Mouse (Mus musculus) heart, embryonic 15.5 days (tissue): ENCODE results near the gene Resf1. TPM values are rescaled to one million over a fixed set of nuclear protein-coding genes. Genes with fewer than 3 reads are reported as not detected.

Experiments
- ATAC-seq: fragments of 200-750 bp; cut with Nextera tagmentation; replicated peaks from 2 replicates; pipeline ENCODE4 v1.8.0; 2017; ENCODE audit warnings: low read depth, moderate TSS enrichment; ENCODE audit not compliant: insufficient number of reproducible peaks, insufficient read depth, low FRiP score
- H3K27ac ChIP-seq: fragments of 300-500 bp; sonication (generic); 2 replicates; pipeline ENCODE4 v1.5.1; 2015; ENCODE audit warnings: mild to moderate bottlenecking, inconsistent platforms
- H3K27me3 ChIP-seq: fragments of 300-500 bp; sonication (generic); 2 replicates; pipeline ENCODE4 v1.6.1; 2015; ENCODE audit warnings: inconsistent platforms
- H3K36me3 ChIP-seq: fragments of 300-500 bp; sonication (generic); 2 replicates; pipeline ENCODE4 v1.6.1; 2015; ENCODE audit warnings: mild to moderate bottlenecking, inconsistent platforms
- H3K4me1 ChIP-seq: fragments of 300-500 bp; sonication (generic); replicated peaks from 2 replicates; pipeline ENCODE4 v1.6.1; 2015; ENCODE audit warnings: inconsistent platforms
- H3K4me2 ChIP-seq: fragments of 300-500 bp; sonication (generic); 2 replicates; pipeline ENCODE4 v1.6.1; 2015; ENCODE audit warnings: inconsistent platforms, mild to moderate bottlenecking, moderate library complexity
- H3K4me3 ChIP-seq: fragments of 300-500 bp; sonication (generic); 2 replicates; pipeline ENCODE4 v1.5.1; 2015; ENCODE audit warnings: mild to moderate bottlenecking, inconsistent platforms
- H3K9ac ChIP-seq: fragments of 300-500 bp; sonication (generic); 2 replicates; pipeline ENCODE4 v1.6.1; 2015; ENCODE audit warnings: mild to moderate bottlenecking, inconsistent platforms
- H3K9me3 ChIP-seq: fragments of 300-500 bp; sonication (generic); replicated peaks from 2 replicates; pipeline ENCODE4 v1.6.1; 2016; ENCODE audit warnings: inconsistent platforms
- WGBS: fragments of 180-500 bp; shearing (Covaris S2); methylation state at CpG from one replicate; pipeline ENCODE4 v1.1.7; 2015; ENCODE audit warnings: mixed read lengths; 5-methylcytosine and 5-hydroxymethylcytosine counted together
- polyA plus RNA-seq: library from polyadenylated mRNA; unstranded; fragments of >200 nt; fragmentation: Nextera tagmentation; extraction: Ambion mirVana; gene quantifications from 2 replicates; pipeline ENCODE4 v1.2.1, GENCODE M21; 2015

Resf1 gene
- polyA plus RNA-seq, 1 experiment from 2014 or later = 25.5 TPM

GRCm38 (mm10) chr6:149311044-149311443 is 1.8 kb downstream of the Resf1 start:
- Histone ChIP-seq H3K9me3 (0 out of 2 replicates have a peak, but pooled peaks cover under 1% of the 10 kb centered on the region), H3K9ac (no peak overlapping the region), H3K4me1 (peaks cover 17% of the 10 kb centered on the region), H3K36me3 (peaks cover 17% of the 10 kb centered on the region; the same call in 1 of the 2 replicates), H3K27me3 (no peaks in the 10 kb centered on the region), H3K4me2 (peak overlapping the region; percentile 65), H3K4me3 (peak overlapping the region; percentile 92), H3K27ac (no peak overlapping the region)
- 71% methylated on average over 2 of the region's 2 CpGs for WGBS
- no peak for ATAC-seq

GRCm38 (mm10) chr6:149311778-149312177 is 2.6 kb downstream of the Resf1 start:
- Histone ChIP-seq H3K9ac (no peak overlapping the region), H3K4me3 (no peak overlapping the region), H3K27ac (no peak overlapping the region), H3K36me3 (peaks cover 20% of the 10 kb centered on the region; the same call in 1 of the 2 replicates), H3K4me1 (peaks cover 17% of the 10 kb centered on the region), H3K9me3 (no peaks in the 10 kb centered on the region), H3K27me3 (no peaks in the 10 kb centered on the region), H3K4me2 (no peak overlapping the region)
- 56% methylated on average over 1 of the region's 1 CpGs for WGBS
- no peak for ATAC-seq

- ATAC-seq = no peak
- Histone ChIP-seq H3K4me1 (peaks cover 17% of the 10 kb centered on the region), H3K27me3 (no peaks in the 10 kb centered on the region), H3K4me2 (no peak overlapping the region), H3K9me3 (no peaks in the 10 kb centered on the region), H3K36me3 (peaks cover 22% of the 10 kb centered on the region; the same call in 1 of the 2 replicates), H3K9ac (no peak overlapping the region), H3K27ac (no peak overlapping the region), H3K4me3 (no peak overlapping the region)
- 80% methylated on average over 1 of the region's 1 CpGs for WGBS
These were observed 3.0 kb downstream of the Resf1 start for GRCm38 (mm10) chr6:149312221-149312620.

- Histone ChIP-seq H3K27me3 (no peaks in the 10 kb centered on the region), H3K9me3 (no peaks in the 10 kb centered on the region), H3K9ac (no peak overlapping the region), H3K27ac (no peak overlapping the region), H3K4me2 (no peak overlapping the region), H3K4me1 (peaks cover 17% of the 10 kb centered on the region), H3K36me3 (peaks cover 39% of the 10 kb centered on the region), H3K4me3 (no peak overlapping the region)
- ATAC-seq = no peak
- WGBS = 75% methylated on average over 2 of the region's 2 CpGs
These were observed 5.7 kb downstream of the Resf1 start for GRCm38 (mm10) chr6:149314918-149315317.

DNA sequence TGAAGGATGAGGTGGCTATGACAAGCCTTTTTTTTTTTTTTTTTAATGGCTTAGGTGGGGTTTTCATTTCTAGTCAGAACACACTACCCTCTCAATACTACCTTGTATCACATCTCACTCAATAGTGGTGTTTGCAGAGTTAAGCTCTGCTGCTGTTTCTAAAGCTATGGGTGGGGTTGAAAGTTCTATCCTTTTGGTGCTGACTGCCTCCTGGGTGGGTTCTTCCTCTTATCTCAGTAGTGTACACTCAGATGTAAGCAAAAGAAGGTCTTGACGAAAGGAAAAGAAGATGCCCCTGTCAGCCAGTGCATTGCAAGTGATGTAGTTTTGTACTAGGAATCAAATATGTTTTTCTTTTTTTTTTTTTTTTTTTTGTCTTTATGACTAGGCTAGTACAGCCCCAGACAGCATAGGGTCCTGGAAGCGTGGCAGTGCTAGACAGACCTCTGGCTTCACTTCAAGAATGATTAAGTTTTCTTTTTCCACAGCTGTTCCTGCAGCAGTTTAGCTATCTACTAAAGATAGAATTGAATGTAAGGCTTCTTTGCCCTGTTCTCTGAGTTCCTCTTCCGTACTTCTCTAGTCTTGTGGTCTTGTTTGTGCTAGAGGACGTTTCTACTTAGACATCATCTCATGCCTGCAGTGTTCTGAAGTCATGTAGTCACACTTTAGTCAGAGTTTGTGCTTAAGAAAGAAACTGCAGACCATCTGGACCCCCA is 14.5 kb downstream of the Resf1 start:
- Histone ChIP-seq H3K9ac (no peak overlapping the region), H3K4me1 (no peaks in the 10 kb centered on the region), H3K4me3 (no peak overlapping the region), H3K4me2 (no peak overlapping the region), H3K9me3 (no peaks in the 10 kb centered on the region), H3K27me3 (no peaks in the 10 kb centered on the region), H3K27ac (0 out of 2 replicates have a peak overlapping the region, but pooled peaks have one; percentile 2), H3K36me3 (peaks cover 71% of the 10 kb centered on the region)
- 60% methylated on average over 4 of the region's 4 CpGs for WGBS
- ATAC-seq = no peak

GRCm38 (mm10) chr6:149324242-149324633 is 15.0 kb downstream of the Resf1 start:
- 91% methylated on average over 6 of the region's 6 CpGs for WGBS
- Histone ChIP-seq H3K36me3 (peaks cover 75% of the 10 kb centered on the region), H3K9ac (no peak overlapping the region), H3K27ac (0 out of 2 replicates have a peak overlapping the region, but pooled peaks have one; percentile 2), H3K4me3 (no peak overlapping the region), H3K4me1 (no peaks in the 10 kb centered on the region), H3K27me3 (no peaks in the 10 kb centered on the region), H3K4me2 (no peak overlapping the region), H3K9me3 (no peaks in the 10 kb centered on the region)
- no peak for ATAC-seq

DNA sequence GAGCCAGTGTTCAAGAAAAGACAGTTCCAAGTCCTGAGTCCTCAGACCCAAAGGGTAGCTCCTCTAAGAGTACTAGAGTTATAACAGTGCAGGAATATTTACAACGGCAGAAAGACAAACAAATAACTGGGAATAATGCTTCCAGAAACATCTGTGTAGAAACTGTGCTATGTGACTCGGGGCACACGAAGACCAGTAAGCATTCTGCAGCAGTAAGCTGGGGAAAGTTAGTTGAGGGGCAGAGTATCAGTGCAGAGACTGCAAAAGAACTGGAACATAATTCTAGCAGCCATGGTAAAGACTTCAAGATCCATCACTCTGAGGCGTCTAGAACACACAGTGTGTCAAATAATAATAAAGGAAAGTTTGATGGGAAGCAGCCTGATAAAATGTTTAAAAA is 19.9 kb downstream of the Resf1 start:
- Histone ChIP-seq H3K9me3 (no peaks in the 10 kb centered on the region), H3K36me3 (peaks cover 75% of the 10 kb centered on the region), H3K4me1 (no peaks in the 10 kb centered on the region), H3K9ac (no peak overlapping the region), H3K4me2 (no peak overlapping the region), H3K27me3 (no peaks in the 10 kb centered on the region), H3K27ac (no peak overlapping the region), H3K4me3 (no peak overlapping the region)
- WGBS = 87% methylated on average over 4 of the region's 4 CpGs
- ATAC-seq = no peak

- H3K4me2 ChIP-seq = no peak overlapping the region
- no peak overlapping the region for H3K27ac ChIP-seq
- no peaks in the 10 kb centered on the region for H3K9me3 ChIP-seq
- WGBS = 43% methylated on average over 1 of the region's 1 CpGs
- H3K4me1 ChIP-seq = no peaks in the 10 kb centered on the region
- H3K36me3 ChIP-seq = peaks cover 81% of the 10 kb centered on the region
- ATAC-seq = no peak
- no peaks in the 10 kb centered on the region for H3K27me3 ChIP-seq
- no peak overlapping the region for H3K9ac ChIP-seq
- H3K4me3 ChIP-seq = no peak overlapping the region
These were observed 21.1 kb downstream of the Resf1 start for GRCm38 (mm10) chr6:149330332-149330731.

GRCm38 (mm10) chr6:149333036-149333435 is 23.8 kb downstream of the Resf1 start:
- Histone ChIP-seq H3K36me3 (peaks cover 69% of the 10 kb centered on the region), H3K9me3 (no peaks in the 10 kb centered on the region), H3K4me3 (no peak overlapping the region), H3K4me2 (no peak overlapping the region), H3K27me3 (no peaks in the 10 kb centered on the region), H3K9ac (no peak overlapping the region), H3K4me1 (no peaks in the 10 kb centered on the region), H3K27ac (no peak overlapping the region)
- ATAC-seq = no peak
- 81% methylated on average over 2 of the region's 2 CpGs for WGBS

DNA sequence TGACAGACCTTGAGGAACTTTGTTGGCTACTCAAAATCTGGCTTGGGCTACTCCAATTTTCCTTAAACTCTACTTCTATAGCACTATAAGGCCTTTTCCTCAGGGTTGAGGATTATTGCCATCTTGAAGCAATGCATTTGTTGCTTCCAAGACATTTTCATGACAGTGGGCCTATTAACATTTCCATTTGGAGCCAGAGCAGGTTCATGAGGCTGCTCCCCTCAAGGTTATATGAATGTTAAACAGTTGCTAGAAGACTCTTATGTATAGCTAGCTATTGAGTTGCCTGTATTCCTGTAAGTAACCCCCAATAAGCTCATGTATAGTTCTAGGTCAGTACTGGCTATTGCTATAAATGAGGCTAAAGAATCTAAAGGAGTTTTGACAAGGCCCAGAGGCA is 28.8 kb downstream of the Resf1 start:
- Histone ChIP-seq H3K27me3 (no peaks in the 10 kb centered on the region), H3K27ac (no peak overlapping the region), H3K4me2 (no peak overlapping the region), H3K9me3 (no peaks in the 10 kb centered on the region), H3K4me3 (no peak overlapping the region), H3K36me3 (peaks cover 37% of the 10 kb centered on the region), H3K4me1 (no peaks in the 10 kb centered on the region), H3K9ac (no peak overlapping the region)
- ATAC-seq = no peak

- 78% methylated on average over 1 of the region's 1 CpGs for WGBS
- ATAC-seq = no peak
- H3K27me3 ChIP-seq = no peaks in the 10 kb centered on the region
These were observed 29.4 kb downstream of the Resf1 start for GRCm38 (mm10) chr6:149338622-149339021.

GRCm38 (mm10) chr6:149343802-149344201 is 34.6 kb downstream of the Resf1 start:
- H3K9ac ChIP-seq = no peak overlapping the region
- WGBS = 19% methylated on average over 2 of the region's 2 CpGs
- ATAC-seq = no peak
- H3K27me3 ChIP-seq = no peaks in the 10 kb centered on the region
- no peaks in the 10 kb centered on the region for H3K9me3 ChIP-seq
- H3K4me3 ChIP-seq = no peak overlapping the region
- 0 out of 2 replicates have a peak overlapping the region, but pooled peaks have one; percentile 24 for H3K27ac ChIP-seq
- H3K4me1 ChIP-seq = peaks cover 4% of the 10 kb centered on the region
- H3K36me3 ChIP-seq = no peaks in the 10 kb centered on the region
- no peak overlapping the region for H3K4me2 ChIP-seq

More at GRCm38 (mm10) chr6:149338622-149339021, 29.4 kb downstream of the Resf1 start:
- peaks cover 3% of the 10 kb centered on the region for H3K4me1 ChIP-seq
- H3K4me3 ChIP-seq = no peak overlapping the region
- no peak overlapping the region for H3K27ac ChIP-seq
- no peak overlapping the region for H3K9ac ChIP-seq
- H3K9me3 ChIP-seq = no peaks in the 10 kb centered on the region
- no peak overlapping the region for H3K4me2 ChIP-seq
- peaks cover 30% of the 10 kb centered on the region for H3K36me3 ChIP-seq
